Mouse (Mus musculus) embryo, embryonic 10 days (tissue): ENCODE measurements around the gene Olfr198.
"Not testable (repeated sequence)": the region's sequence is repeated elsewhere in the genome, so short reads cannot be mapped to it uniquely, and the experiment has no call there.

Experiments
- DNase-seq: peaks from one replicate; pipeline ENCODE4 v3.0.0-alpha.2; 2015; ENCODE audit warnings: low spot score

The Olfr198 gene

DNA sequence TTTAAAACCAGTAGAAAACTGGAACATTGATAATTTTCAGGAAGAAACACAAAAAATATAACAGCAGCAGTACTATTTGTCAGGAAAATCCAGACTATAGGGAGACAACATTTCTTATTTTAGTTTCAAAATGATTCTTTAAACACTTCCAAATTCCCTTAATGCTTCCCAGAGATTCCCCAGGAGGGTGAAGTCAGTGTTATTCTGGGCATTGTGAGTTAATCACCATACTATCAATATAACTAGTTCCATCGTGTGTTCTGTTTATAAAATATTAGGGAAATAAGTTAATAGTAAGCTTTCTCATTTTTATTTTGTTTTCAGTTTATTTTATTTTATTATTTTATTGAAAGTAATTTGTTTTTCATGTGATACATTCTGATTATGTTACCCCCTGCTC is at the start of gene Olfr198:
Gene Olfr198 (minus strand): TSS at position 101 of the 400 bp plus-strand sequence.
- not testable (repeated sequence) for DNase-seq

DNA sequence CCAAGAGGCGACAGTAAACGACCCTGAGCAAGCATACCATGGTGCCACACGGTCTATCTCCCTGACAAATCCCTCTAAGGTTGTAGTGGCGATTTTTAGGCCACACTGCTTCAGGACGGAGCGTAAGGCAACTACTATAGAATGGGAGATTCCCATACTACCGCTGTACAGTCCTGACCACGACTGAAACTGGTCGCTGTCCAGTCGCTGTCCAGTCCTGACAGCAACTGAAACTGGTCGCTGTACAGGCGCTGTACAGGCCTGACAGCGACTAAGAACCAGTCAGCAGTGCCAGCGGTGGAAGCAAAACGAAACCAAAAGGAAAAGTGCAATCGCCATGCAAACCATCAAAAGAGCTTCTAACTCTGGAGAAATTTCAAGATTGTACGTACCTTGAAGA is 46.4 kb upstream of the Olfr198 start:
- DNase-seq: no peak

DNA sequence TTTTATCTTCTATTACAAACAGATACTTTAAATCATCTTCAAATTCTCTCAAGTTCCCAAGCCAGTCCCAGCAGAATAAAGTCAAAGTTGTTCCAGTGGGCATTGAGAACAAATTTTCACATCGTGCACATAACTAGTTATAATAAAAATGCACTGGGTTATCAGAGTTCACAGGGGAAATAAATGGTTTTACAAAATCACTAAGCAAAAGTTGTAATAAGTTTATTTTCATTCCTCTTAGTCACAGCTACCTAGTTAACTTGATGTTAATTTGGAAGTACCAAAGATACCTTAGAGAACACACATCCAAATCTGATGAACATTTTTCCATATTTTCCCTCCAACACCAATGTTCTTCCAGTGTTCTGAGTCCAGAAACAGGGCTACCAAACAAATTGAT is 16.3 kb upstream of the Olfr198 start, which contains the start of gene Olfr199:
Gene Olfr199 (minus strand): TSS at position 101 of the 400 bp plus-strand sequence.
- not testable (repeated sequence) for DNase-seq

DNA sequence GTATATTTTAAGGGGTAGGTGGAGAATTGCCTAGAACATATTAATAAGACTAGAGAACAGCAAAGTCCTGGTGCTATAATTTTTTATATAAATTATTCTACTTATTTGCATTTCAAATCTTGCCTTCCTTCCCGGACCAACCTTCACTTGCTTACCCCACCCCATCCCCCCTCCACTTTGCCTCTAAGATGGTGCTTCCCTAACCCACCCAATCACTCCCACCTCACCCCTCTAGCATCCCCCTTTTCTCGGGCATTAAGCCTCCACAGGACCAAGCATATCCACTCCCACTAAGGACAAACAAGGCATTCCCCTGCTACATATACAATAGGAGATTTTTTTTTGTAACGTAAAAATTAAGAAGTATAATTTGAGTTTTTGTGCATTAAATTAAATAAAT is 14.5 kb upstream of the Olfr198 start:
- not testable (repeated sequence) for DNase-seq

DNA sequence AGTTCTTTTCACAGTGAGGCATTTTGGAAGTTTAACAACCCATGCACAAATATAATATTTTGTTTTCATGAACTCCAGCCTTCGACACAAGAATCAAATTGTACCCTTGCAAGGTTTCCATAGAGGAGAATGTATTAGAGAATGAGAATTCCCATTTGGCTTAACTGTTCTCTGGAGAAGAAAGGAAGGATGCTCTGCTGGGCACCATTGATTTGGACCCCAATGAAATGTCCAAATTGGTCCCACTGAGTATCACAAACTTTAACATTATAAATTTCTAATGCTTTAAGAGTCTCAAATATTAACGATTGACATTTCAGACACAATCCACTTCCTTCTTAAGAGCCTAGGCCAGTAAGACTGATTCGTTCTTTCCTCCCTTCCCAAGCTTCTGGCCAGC is 33.0 kb downstream of the Olfr198 start, which contains the start of gene Olfr196:
Gene Olfr196 (minus strand): TSS at position 101 of the 400 bp plus-strand sequence.
- DNase-seq: no peak

DNA sequence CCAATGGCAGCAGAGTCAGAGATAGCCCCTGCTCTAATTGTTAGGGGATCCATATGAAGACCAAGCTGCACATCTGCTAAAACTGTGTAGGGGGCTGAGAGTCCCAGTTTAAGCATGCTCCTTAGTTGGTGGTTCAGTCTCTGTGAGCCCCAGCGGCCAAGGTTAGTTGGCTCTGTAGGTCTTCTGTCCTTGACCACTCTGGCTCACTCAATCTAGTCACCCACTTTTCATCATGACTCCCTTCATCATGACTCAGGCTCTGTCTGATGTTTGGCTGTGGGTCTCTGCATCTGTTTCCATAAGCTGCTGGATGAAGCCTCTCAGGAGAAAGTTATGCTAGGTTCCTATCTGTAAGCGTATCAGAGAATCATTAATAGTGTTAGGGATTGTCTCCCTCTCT is 51.3 kb downstream of the Olfr198 start:
- no peak for DNase-seq
